Mouse (Mus musculus) layer of hippocampus, adult 8-10 months (tissue): ENCODE measurements around the gene Actr1a. TPM values are rescaled to one million over a fixed set of nuclear protein-coding genes. Genes with fewer than 3 reads are reported as not detected.

ENCODE experiments used
- DNase-seq, 2 experiments: peaks; one replicate each; pipeline ENCODE4 v3.0.0; 2022; ENCODE audit warnings: low spot score in 2 of 2
- total RNA-seq, 4 experiments: library from RNA; stranded (reverse); gene quantifications; 2 replicates each; pipeline ENCODE4 v1.2.4; 2022

The Actr1a gene
- total RNA-seq, 4 experiments from 2014 or later = 175 to 202 (median 183) TPM

DNA sequence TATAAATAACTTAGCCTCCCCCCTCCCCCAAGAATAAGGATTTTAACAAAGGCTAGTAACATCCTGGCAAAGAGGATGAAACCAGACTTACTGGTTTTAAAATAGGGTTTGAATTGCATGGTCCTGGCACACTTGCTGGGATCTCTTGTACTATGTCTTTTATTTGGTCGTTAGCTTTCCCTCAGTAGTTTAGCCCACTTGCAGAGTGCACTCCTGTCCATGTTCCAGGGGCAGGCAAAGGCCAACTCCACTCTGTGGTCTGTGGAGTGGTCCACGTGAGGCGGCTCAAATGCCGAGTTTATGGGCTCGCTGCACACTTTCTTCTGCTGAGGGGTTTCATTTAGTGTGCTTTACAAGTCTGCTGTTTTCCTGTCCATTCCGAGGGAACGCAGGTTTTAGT is 4.3 kb upstream of the Actr1a start:
- no peak for DNase-seq

DNA sequence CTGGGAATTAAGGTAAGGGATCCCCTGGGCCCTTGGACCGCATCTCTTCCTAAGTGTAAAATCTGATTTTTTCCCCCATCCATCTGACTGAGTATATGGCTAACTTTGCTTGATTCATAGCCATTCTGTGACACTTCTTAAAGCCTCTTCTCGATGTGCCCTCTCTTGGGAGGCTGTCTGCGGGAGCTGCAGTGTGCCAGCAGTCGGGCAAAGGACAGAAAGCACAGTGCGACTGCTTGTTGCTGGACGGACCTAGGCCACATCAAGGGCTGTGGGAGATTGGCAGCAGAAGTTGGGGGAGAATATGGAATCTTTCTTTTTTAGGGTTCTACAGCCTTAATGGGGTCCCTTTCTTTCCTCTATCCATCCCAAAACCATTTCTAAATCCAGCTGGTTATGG is 3.8 kb upstream of the Actr1a start:
- no peak for DNase-seq

DNA sequence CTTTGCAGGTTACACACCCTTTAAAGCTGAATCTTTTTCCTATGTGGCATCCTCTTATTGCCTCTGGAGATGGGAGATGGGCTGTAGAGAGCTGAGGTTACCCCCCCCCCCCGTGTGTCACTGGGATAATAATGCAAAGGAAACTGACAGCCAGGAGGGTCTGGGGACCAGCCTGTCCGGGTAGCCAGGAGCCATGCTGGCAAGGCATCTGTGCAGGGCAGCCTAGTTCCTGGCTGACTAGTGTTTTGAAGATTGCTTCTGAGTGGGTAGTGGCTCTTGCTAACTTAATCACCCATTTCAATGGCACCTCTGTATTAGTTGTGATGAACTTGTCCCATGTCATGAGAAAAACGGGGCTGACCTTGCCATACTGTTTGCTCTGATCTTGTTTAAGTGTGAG is 2.9 kb upstream of the Actr1a start:
- DNase-seq = no peak

DNA sequence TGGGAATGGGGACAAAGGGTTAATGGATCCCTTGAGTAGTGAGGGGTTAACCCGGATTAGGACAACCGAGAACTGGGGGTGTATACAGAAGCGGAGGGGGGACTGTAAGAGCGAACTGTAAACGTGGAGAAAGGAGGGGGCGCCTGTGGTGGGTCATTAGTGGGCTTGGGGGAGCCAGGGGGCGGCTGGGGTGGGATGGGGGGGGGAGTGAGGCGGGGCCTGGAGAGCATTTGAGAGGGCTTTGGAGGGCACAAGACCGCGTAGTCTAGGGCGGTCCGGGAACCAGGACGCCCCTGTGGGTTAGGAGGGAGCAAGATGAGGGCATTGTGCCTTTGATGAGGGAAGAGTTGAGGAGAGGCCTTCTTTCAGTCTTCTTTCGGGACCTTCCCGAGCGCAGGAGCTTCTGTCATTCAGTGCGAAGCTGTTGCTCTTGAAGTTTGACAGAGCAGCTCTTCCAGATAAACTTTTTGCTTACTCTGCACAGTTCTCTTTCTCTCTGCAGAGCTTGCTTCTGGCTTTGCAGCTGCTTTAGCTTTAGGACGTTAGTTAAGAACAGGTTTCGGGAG is 2.0 kb upstream of the Actr1a start:
- DNase-seq = no peak

DNA sequence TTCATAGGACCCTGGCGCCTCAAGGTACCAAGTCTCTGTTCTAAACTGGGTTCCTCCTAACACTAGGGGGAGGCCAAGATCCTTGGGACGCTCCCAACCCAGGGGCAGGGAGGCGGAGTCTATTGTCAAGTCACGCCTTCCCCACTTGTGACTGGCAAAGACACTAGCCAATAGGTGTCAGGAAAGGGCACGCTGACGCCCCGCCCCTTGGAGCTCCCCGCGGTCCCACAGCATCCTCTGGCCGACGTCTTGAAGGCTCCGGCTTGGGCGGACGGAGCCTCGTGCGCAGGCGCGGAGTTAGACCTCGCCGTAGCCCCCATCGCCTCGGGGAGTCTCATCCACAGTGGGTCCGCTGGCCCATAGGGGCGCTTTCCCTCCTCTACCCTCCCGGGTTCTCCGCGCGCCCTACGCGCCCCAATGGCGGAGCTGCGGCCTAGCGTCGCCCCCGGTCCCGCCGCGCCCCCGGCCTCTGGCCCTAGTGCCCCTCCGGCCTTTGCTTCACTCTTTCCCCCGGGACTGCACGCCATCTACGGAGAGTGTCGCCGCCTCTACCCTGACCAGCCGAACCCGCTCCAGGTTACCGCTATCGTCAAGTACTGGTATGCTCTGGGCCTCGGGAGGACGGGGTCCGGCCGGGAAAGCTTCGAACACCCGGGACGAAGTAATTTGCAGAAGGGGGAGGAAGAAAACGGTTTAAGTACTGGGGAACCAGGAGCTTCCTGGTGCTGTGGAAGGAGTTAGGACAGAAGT is 1.3 kb upstream of the Actr1a start, which contains the start of gene Sufu:
TSS of gene Sufu (plus strand) at position 211 of the 750 bp plus-strand sequence.
- peak; percentile 98 to 99 for DNase-seq

DNA sequence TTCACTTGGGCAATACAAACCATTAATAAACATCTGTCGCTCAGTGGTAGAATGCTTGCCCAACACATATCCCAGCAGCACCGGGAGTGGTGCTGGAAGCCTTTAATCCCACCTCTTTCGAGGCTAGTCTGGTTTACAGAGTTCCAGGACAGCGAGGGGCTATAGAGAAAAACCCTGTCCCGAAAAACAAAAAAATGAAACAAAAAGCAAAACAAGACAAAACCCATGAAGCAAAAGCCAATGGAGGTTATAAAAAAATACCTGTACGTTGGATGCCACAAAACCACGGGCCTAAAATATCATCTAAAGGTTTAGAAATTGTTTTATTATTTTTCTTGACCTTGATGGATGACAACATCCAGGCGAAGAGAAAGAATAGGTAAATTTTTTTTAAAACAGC is 561 bp upstream of the Actr1a start:
- no peak for DNase-seq

DNA sequence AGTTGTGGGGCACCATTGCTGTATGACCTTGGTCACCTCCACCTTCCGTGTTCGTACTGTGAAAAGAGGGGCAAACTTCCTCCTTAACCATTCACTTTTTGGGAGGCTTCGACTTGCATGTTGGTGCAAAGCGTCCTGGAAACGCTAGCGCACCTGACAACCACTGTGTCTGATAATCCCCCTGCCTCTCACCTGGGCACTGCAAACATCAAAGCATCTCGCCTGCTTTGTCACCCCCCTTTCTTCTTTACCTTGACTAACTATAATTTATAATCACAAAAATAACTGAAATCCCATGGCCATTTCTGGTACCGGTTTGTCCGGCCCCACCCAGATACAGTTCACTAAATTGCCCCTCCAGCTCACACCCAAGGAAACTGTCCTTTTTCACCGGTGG is 838 bp downstream of the Actr1a start:
- DNase-seq = no peak

DNA sequence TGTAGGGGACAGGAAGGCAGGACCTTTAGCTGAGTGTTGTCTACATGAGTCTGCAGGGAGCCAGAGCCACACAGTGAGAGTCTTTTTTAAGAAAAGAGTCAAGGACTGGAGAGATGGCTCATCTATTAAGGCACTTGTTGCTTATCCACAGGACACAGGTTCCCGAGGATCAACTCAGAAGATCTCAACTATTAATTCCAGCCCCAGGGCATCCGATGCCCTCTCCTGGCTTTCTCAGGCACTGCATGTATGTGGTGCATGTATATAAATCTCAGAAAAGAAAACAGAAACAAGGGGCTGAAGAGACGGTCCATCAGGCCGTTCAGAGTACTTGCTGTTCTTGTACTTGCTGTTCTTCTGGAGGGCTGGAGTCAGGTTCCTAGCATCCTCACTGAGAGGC is 3.5 kb downstream of the Actr1a start:
- DNase-seq = no peak

DNA sequence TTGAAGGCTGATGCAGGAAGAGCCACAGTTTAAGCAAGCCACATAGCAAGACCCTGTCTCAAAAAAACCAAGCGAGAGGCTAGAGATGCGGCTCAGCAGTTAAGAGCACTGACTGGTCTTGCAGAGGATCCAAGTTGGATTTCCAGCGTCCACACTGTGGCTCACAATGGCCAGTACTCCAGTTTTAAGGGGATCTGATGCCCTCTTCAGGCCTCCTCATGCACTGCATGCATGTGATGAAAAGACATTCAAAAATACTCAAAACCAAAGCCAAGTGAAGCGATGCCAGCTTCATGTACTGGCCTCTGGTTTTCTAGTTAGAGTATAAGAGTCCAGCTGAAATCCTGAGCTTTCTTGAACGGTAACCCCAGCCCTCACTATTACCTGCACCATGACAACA is 5.7 kb downstream of the Actr1a start:
- DNase-seq = no peak

DNA sequence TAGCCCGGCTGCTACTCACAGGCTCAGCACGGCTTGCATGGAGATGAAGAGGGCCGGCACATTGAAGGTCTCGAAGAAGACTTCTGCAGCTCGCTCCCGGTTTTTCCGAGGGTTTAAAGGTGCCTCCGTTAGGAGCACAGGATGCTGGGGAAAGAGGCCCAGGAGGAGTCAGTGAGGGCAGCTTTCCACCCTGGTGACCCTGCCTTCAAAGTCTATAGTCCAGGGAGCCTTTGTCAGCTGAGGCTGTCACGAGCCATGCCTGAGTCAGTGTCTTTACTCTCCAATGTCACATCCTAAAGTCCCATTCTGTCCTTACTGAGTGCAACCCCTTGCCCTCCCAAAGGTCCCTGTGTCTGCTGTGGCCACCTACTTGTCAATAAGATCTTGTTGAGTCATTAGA is 13.3 kb downstream of the Actr1a start:
- DNase-seq = no peak

DNA sequence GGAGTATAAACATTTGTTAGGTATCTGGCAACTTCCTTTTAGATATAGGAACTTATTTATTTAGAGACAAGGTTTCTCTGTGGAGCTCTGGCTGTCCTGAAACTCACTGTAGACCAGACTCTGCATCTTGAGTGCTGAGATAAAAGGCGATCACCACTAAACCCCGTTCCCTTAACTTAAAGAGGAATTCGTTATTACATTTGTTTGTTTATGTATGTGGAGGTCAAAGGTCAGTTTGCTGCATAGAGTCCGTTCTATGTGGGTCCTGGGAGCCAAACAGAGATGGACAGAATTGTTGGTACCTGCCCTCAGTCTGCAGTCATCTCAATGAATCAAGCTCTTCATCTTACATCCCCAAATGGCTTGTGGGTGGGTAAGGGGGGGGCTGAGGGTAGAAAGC is 19.7 kb downstream of the Actr1a start:
- DNase-seq = no peak

DNA sequence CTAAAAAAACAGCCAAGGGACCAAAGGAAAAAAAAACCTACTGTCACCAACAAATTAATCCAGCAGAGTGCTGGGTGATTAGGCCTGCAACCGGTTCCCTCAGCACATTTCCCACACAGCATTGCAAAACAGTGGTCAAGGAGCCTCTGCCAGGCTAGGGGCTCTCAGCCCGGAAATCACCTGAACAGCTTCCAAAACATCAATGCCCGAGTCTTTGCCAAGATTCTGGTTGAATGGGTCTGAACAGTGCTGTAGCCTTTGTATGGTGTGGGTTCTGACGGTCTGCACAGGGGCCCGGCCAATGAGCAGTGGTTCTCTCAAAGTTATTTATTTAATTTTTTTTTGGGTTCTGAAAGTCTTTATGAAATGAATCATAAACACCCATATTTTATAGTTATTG is 20.1 kb downstream of the Actr1a start:
- peak; percentile 51 to 71 for DNase-seq

DNA sequence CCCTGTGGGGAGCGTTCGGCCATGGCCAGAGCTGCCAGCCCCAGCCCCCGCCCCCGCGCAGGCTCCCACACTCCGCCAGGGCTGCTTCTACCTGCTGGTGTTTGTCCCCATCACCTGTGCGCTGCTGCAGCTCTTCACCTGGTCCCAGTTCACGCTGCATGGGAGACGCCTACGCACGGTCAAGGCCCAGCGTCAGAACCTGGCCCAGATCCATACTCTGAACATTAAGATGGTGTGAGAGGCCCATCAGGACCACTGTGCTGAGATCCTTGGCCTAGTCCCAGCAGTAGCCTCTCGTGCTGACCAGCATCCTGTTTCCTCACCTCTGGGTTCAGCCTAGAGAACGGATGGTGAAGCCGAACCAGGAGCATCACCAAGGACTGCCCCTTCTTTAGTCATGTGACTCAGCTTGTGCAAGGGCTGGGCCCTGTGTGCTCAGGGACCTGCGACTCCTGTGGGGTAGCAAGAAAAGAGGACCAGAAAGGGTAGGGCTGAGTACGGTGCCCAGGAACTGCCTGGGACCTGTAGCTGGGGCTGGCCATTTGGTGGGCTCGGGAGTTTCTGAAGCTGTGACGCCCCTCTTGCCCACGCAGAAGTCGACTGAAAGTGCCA is 21.0 kb downstream of the Actr1a start:
- no peak for DNase-seq

DNA sequence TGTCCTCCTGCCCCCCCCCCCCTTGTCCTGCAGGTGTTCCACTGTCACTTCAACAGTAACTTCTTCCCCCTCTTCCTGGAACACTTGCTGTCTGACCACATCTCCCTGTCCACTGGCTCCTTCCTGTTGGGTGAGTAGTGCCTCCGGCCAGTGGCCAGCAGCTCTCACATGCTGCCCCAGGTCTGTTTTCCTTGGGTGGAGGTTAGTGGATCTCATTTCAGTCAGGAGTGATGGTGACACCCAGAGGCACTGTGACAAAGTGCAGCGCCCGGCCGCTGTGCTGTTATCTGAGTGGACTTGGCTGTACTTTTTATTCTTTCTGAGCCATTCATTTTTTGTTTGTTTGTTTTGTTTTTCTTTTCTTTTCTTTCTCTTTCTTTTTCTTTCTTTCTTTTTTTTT is 26.3 kb downstream of the Actr1a start:
- no peak for DNase-seq

DNA sequence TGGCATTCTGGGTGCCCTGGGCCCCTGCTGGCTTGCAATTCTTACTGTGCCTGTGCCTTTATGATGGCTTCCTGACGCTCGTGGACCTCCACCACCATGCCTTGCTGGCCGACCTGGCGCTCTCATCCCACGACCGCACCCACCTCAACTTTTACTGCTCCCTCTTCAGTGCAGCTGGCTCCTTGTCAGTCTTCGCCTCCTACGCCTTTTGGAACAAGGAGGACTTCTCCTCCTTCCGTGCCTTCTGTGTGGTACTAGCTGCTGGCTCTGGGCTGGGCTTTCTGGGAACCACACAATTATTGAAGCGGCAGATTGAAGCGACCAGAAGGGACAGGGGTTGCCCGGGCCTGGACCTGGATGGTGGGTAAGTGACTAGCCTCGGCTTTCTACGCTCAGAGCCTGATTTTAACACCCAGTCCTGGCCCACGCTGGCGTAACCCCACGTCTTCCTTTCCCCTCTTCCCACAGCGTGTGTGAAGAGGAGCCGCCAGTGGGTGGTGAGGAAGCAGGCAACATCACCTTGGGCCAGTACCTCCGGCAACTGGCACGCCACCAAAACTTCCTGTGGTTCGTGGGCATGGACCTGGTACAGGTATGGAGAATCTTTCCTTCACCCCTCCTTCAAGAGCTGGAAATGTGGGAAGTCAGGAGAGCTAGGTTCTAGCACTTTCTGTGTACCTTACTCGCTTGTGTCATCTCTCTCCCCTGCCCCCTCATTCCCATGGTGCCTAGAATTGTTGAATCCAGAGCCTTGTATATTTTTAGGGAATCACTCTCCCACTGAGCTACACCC is 27.6 kb downstream of the Actr1a start:
- no peak for DNase-seq

DNA sequence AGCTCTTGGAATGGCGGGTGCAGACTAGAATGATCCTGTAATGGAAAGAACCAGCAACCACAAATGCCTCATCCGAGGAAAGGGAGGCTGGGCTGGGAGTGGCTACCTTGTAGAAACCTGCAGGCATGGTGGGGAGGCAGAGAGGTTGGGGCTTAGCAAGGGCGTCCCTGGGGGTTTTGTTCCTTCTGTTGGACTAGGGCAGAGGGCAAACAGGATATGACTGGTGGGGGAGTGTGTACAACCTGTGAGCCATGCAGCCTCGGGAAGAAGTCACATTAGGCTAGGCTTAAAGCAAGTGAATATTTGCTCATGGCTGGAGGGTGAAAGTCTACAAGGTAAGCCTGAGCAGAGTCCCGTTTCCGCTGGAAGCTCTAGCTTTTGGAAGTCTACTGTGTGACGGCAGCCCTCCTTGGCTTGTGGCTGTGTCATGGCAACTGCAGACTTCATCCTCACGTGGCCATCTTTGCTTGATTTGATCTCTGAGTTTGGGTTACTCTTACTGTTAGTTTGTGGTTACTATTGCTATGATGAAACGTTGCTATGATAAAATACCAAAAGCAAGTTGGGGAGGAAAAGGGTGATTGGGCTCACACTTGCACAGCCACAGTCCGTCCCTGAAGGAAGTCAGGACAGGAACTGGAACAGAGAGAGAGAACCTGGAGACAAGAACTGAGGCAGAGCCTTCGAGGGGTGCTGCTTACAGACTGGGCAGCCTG is 32.1 kb downstream of the Actr1a start:
- DNase-seq = no peak

DNA sequence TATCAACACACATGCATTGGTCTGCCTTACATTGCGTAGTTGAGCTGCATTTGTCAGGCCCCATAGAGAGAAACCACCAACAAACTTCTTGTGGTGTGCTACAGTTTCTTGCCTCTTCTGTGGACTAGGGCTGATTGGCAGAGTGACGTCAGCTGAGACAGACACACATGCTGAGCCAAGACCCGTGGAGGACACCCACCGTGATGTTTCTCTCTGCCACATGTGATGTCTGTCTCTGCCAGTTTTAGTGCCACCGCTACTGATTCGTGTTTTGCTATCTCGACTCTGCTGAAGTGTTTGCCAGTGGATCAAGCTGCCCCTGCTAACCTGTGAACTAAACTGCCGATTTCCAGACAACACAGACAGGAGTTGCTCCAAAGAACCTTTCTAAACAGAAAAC is 33.4 kb downstream of the Actr1a start:
- DNase-seq = no peak

DNA sequence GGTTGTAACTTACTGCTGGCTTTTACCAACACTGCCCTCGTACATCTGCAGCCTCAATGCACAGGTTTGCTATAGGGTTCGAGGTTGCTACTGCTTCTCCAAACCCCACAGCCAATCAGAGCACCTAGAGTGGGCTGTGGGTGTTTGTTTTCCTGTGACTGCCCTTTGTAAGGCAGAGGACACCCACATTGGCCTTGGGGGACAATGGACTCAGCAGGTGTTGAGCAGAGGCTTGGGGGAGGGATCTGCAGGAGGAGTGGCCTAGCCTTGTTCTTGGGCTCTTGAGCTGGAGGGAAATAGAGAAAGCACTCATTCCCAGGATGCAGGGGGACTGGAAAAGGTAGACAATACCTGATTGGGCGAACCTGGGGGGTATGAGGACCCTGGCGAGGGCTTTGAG is 37.2 kb downstream of the Actr1a start:
- DNase-seq = no peak

DNA sequence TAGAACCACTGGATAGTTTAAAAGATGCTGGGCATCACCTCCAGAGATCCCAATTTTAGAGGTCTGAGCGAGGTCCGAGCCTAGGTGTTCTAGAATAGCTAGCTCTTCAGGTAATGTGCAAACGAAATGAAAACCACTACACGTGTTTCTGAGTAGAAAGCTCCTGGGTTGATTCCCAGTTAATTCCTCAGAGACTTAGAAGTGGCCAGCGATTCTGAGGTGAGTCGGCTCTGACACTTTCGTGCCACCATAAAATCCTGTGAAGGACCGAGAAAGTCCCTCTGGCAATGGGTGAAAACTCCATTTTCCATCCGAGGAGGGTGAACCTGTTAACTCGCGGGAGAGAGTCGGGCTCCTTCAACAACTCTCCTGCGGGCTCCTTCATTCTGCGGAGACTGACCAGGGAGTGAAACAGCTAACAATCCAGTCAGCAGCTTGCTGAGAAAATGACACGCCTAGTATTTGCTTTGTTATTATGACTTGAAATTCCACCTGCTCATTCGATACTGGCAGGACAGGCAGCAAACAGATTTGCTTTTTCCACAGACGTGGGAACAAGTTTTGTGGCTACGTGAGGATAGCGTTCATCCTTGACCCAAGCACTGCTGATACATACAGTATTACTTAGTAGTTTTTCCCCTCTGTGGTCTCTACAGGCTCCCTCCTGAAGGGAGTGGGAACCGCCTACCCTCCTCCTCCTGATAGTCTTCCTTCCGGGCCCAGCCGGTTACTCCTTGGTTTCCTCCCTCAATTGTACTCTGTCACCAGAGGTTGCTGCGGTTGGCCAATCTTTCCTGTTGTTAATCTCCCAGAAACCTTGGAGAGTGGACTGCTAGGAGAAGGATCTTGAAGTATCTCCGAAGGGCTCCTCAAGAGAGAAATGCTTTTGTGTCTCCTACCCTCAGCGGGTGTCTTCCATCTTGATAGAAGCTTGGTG is 37.9 kb downstream of the Actr1a start:
- DNase-seq = no peak

DNA sequence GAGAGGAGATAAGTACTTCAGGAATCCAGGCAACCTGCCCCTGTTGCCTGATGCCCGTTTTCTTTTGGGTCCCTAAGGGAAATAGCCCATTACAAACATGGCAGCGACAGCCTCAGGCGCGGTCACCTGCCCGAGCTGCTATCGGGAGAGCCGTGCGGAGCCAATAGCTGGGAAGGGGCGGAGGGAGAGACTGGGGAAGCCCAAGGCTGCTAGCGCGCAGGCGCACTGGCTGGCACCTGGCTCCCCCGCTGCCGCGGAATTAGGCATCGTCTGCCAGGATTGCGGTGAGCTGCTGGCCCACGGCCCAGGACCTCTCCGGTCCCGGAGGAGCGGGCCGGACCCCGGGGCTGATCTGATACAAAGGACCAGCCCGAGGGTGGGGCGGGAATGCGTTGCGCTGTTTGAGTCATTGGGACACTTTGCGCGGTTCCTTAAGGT is 38.8 kb downstream of the Actr1a start:
- DNase-seq = peak; percentile 85 to 87
